Mouse (Mus musculus) limb, embryonic 14.5 days (tissue): ENCODE results near the gene Naalad2. TPM values are rescaled to one million over a fixed set of nuclear protein-coding genes. Genes with fewer than 3 reads are reported as not detected.
"Not testable (repeated sequence)": the region's sequence is repeated elsewhere in the genome, so short reads cannot be mapped to it uniquely, and the experiment has no call there.

ENCODE experiments used
- ATAC-seq: fragments of 200-750 bp; cut with Nextera tagmentation; 2 replicates; pipeline ENCODE4 v1.8.0; 2017; ENCODE audit warnings: low read depth, moderate number of reproducible peaks, moderate TSS enrichment; ENCODE audit not compliant: low FRiP score
- DNase-seq: peaks from one replicate; pipeline ENCODE4 v3.0.0-alpha.2; 2015; ENCODE audit warnings: low spot score
- H3K27ac ChIP-seq: fragments of 300-500 bp; sonication (generic); replicated peaks from 2 replicates; pipeline ENCODE4 v1.5.1; 2014; ENCODE audit warnings: low read depth, mild to moderate bottlenecking, low read length, moderate library complexity, mixed read lengths
- H3K27me3 ChIP-seq: fragments of 300-500 bp; sonication (generic); 2 replicates; pipeline ENCODE4 v1.6.1; 2014; ENCODE audit warnings: low read length, mixed read lengths; ENCODE audit not compliant: control insufficient read depth, insufficient read depth
- H3K36me3 ChIP-seq: fragments of 300-500 bp; sonication (generic); 2 replicates; pipeline ENCODE4 v1.6.1; 2014; ENCODE audit warnings: mild to moderate bottlenecking, low read length, moderate library complexity, mixed read lengths; ENCODE audit not compliant: control insufficient read depth, insufficient read depth
- H3K4me1 ChIP-seq: fragments of 300-500 bp; sonication (generic); 2 replicates; pipeline ENCODE4 v1.6.1; 2014; ENCODE audit warnings: antibody characterized with exemption, low read length, mixed read lengths; ENCODE audit not compliant: control insufficient read depth, insufficient read depth
- H3K4me2 ChIP-seq: fragments of 300-500 bp; sonication (generic); replicated peaks from 2 replicates; pipeline ENCODE4 v1.6.1; 2014; ENCODE audit warnings: low read depth, mild to moderate bottlenecking, low read length, moderate library complexity; ENCODE audit not compliant: severe bottlenecking
- H3K4me3 ChIP-seq: fragments of 300-500 bp; sonication (generic); replicated peaks from 2 replicates; pipeline ENCODE4 v1.5.1; 2014; ENCODE audit warnings: low read length
- H3K9ac ChIP-seq: fragments of 300-500 bp; sonication (generic); 2 replicates; pipeline ENCODE4 v1.6.1; 2014; ENCODE audit warnings: mild to moderate bottlenecking, low read depth, low read length, moderate library complexity; ENCODE audit not compliant: severe bottlenecking
- H3K9me3 ChIP-seq: fragments of 300-500 bp; sonication (generic); 2 replicates; pipeline ENCODE4 v1.6.1; 2016; ENCODE audit warnings: low read length; ENCODE audit not compliant: control insufficient read depth
- POLR2A ChIP-seq: fragments of 200-500 bp; IDR thresholded peaks from 2 replicates; pipeline ENCODE4 v1.8.0; 2012; ENCODE audit warnings: inconsistent platforms, mild to moderate bottlenecking, moderate library complexity, borderline replicate concordance; ENCODE audit not compliant: insufficient read depth, insufficient read length; ENCODE audit errors: extremely low read depth
- WGBS: fragments of 180-500 bp; shearing (Covaris S2); extraction: QIAGEN DNeasy Blood & Tissue Kit; methylation state at CpG from one replicate; pipeline ENCODE4 v1.1.7; 2014; 5-methylcytosine and 5-hydroxymethylcytosine counted together
- polyA plus RNA-seq, 2 experiments: library from polyadenylated mRNA; depleted of rRNA in 1 of 2; stranded (reverse) in 1 of 2; unstranded in 1 of 2; fragments of >200 nt; fragmentation: Nextera tagmentation in 1 of 2; extraction: Ambion mirVana in 1 of 2; gene quantifications; 2 replicates each; pipeline versions ENCODE4 v1.2.1 to v1.2.3; 2012 to 2014

Gene Naalad2
- polyA plus RNA-seq, 2 experiments = 3.0 to 3.2 TPM

GRCm38 (mm10) chr9:18292443-18292922 lies 110.3 kb downstream of the Naalad2 start:
- Histone ChIP-seq H3K4me3 (peak overlapping the region; percentile 83), H3K9me3 (no peaks in the 10 kb centered on the region), H3K9ac (peak overlapping the region; percentile 94), H3K36me3 (peaks cover 5% of the 10 kb centered on the region; the same call in 1 of the 2 replicates), H3K4me1 (peaks cover 8% of the 10 kb centered on the region; the same call in 1 of the 2 replicates), H3K27me3 (no peaks in the 10 kb centered on the region), H3K4me2 (peak overlapping the region; percentile 68), H3K27ac (peak overlapping the region; percentile 89)
- no peak for TF ChIP-seq POLR2A
- WGBS = 1% methylated on average over 20 of the region's 24 CpGs
- ATAC-seq (peak; percentile 39), DNase-seq (no peak)

DNA sequence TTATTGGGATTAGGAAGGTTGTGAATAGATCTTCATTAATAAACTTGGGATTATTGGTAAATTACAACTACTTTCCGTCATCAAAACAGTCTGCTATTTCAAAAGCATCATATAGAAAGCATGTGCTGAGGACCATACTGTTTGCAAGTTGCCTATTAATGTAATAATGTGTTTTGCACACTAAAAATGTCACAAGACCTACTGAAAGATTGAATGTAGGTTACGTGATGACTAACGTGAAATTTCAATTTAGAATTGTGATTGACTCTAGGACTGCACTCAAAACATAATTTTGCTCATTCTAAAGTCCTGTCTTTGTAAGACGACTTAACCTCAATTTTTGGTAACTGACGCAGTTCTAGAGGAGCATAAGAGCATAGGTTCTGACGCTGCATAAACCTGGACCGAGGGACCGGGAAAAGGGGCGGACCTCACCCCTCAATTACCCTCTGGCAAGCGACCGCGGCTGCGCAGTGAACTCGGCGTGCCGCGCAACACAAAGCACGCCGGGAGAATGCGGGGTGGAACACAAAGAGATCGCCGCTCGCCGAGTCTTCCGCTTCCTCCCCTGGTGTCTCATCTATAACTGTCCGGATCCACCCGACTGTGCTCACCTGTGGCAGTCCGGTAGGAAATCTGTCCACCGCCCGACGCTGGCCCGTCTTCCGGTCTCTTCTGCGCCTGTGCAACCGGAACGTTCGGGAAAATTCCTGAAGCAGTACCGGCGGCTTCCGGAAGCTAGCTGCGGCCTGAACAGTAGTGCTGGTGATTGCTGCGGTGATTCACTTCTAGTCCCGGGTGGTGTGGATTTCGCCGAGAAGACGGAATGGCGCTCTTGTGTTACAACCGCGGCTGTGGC lies 111.0 kb downstream of the Naalad2 start, which contains the start of gene Chordc1:
Gene Chordc1 (plus strand): TSS at position 555 of the 859 bp plus-strand sequence.
- peak; percentile 99 for ATAC-seq
- TF ChIP-seq POLR2A = no peak; the same call in 1 of the 2 replicates
- Histone ChIP-seq H3K4me2 (peak within 1 kb of the TSS; percentile 68), H3K4me1 (peaks cover 8% of the 10 kb centered on the region; the same call in 1 of the 2 replicates), H3K4me3 (peak within 1 kb of the TSS; percentile 83), H3K36me3 (0 out of 2 replicates have a peak, but pooled peaks cover 2% of the 10 kb centered on the region), H3K9me3 (no peaks in the 10 kb centered on the region), H3K27me3 (no peaks in the 10 kb centered on the region), H3K9ac (peak within 1 kb of the TSS; percentile 94), H3K27ac (peak within 1 kb of the TSS; percentile 89)
- peak; percentile 98 for DNase-seq
- WGBS = 3% methylated on average over 49 of the region's 49 CpGs

GRCm38 (mm10) chr9:18278693-18279092 lies 124.1 kb downstream of the Naalad2 start:
- DNase-seq, H3K4me1 ChIP-seq, H3K4me3 ChIP-seq, H3K9me3 ChIP-seq, H3K27ac ChIP-seq, ATAC-seq, H3K9ac ChIP-seq, H3K36me3 ChIP-seq, H3K4me2 ChIP-seq, H3K27me3 ChIP-seq: not testable (repeated sequence)
- WGBS = 41% methylated on average over 5 of the region's 5 CpGs

GRCm38 (mm10) chr9:18277497-18277896 lies 125.3 kb downstream of the Naalad2 start:
- WGBS = 45% methylated on average over 1 of the region's 1 CpGs
- Histone ChIP-seq H3K4me2 (no peak overlapping the region), H3K9ac (no peak overlapping the region)

DNA sequence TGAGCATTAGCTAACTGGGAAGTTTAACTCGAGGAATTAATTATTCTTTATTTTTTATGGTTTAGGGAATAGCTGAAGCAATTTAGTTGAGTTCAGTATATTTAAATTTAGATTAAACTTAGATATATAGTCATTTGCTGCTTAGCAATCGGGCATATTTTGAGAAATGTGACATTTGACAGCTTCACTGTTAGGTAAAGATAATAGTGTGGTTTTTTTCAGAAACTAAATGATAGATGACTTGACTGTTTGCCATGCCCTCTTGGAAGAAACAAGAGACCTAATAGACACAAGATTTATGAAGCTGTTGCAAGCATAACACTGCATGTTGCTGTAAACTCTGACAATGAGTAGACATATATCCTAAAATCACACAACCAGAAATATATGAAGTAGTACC lies 126.0 kb downstream of the Naalad2 start:
- 56% methylated on average over 2 of the region's 2 CpGs for WGBS
- Histone ChIP-seq H3K9ac (no peak overlapping the region), H3K27ac (no peak overlapping the region), H3K9me3 (no peaks in the 10 kb centered on the region), H3K4me2 (no peak overlapping the region), H3K4me3 (no peak overlapping the region), H3K36me3 (no peaks in the 10 kb centered on the region), H3K4me1 (no peaks in the 10 kb centered on the region), H3K27me3 (no peaks in the 10 kb centered on the region)
- TF ChIP-seq POLR2A = no peak
- DNase-seq = no peak
- ATAC-seq = no peak

More at GRCm38 (mm10) chr9:18277497-18277896, 125.3 kb downstream of the Naalad2 start:
- TF ChIP-seq POLR2A = no peak
- H3K27me3 ChIP-seq = no peaks in the 10 kb centered on the region
- no peak overlapping the region for H3K27ac ChIP-seq
- H3K9me3 ChIP-seq = no peaks in the 10 kb centered on the region
- no peaks in the 10 kb centered on the region for H3K36me3 ChIP-seq
- no peaks in the 10 kb centered on the region for H3K4me1 ChIP-seq
- ATAC-seq = no peak
- H3K4me3 ChIP-seq = no peak overlapping the region
- DNase-seq = peak; percentile 70
